Mouse (Mus musculus): ENCODE measurements around the gene C1qtnf12.

The C1qtnf12 gene

GRCm38 (mm10) chr4:155962167-155962971, at the start of gene C1qtnf12:
Gene C1qtnf12, plus strand, starts transcription at chr4:155962318.
- DNase-seq (ENCODE audit: low spot score), result no peak

- no peak for DNase-seq (ENCODE audit: low spot score)
Measured at GRCm38 (mm10) chr4:155932031-155932430, 30.1 kb upstream of the C1qtnf12 start.

GRCm38 (mm10) chr4:155943049-155943452, 19.1 kb upstream of the C1qtnf12 start:
- DNase-seq (ENCODE audit: low spot score), result peak; percentile 18

- peak; percentile 89 for DNase-seq (ENCODE audit: low spot score)
Measured at GRCm38 (mm10) chr4:155943534-155944249, 18.4 kb upstream of the C1qtnf12 start, which contains the start of gene Ube2j2. Gene Ube2j2, plus strand, starts transcription at chr4:155943831.

GRCm38 (mm10) chr4:155944271-155944670, 17.8 kb upstream of the C1qtnf12 start:
- DNase-seq (ENCODE audit: low spot score), result no peak

GRCm38 (mm10) chr4:155947094-155947493, 15.0 kb upstream of the C1qtnf12 start:
- no peak for DNase-seq (ENCODE audit: low spot score)

GRCm38 (mm10) chr4:155955491-155955890, 6.6 kb upstream of the C1qtnf12 start:
- DNase-seq (ENCODE audit: low spot score), result no peak

GRCm38 (mm10) chr4:155959275-155959674, 2.8 kb upstream of the C1qtnf12 start:
- peak; percentile 67 for DNase-seq (ENCODE audit: low spot score)

- DNase-seq (ENCODE audit: low spot score), result no peak
Measured at GRCm38 (mm10) chr4:155963106-155963505, 988 bp downstream of the C1qtnf12 start.

GRCm38 (mm10) chr4:155964396-155964795, 2.3 kb downstream of the C1qtnf12 start:
- DNase-seq (ENCODE audit: low spot score), result no peak

- no peak for DNase-seq (ENCODE audit: low spot score)
Measured at GRCm38 (mm10) chr4:155969043-155969653, 7.0 kb downstream of the C1qtnf12 start.

- DNase-seq (ENCODE audit: low spot score), result no peak
Measured at GRCm38 (mm10) chr4:155970286-155970685, 8.2 kb downstream of the C1qtnf12 start.

- DNase-seq (ENCODE audit: low spot score), result no peak
Measured at GRCm38 (mm10) chr4:155972651-155973050, 10.5 kb downstream of the C1qtnf12 start.

- no peak for DNase-seq (ENCODE audit: low spot score)
Measured at GRCm38 (mm10) chr4:155973239-155973638, 11.1 kb downstream of the C1qtnf12 start.

GRCm38 (mm10) chr4:155981436-155982082, 19.4 kb downstream of the C1qtnf12 start:
- DNase-seq (ENCODE audit: low spot score), result no peak

GRCm38 (mm10) chr4:155983788-155984187, 21.7 kb downstream of the C1qtnf12 start:
- no peak for DNase-seq (ENCODE audit: low spot score)

- no peak for DNase-seq (ENCODE audit: low spot score)
Measured at GRCm38 (mm10) chr4:155991211-155991907, 29.2 kb downstream of the C1qtnf12 start.

- DNase-seq (ENCODE audit: low spot score), result peak; percentile 5
Measured at GRCm38 (mm10) chr4:155991908-155992230, 29.8 kb downstream of the C1qtnf12 start.

- DNase-seq (ENCODE audit: low spot score), result peak; percentile 67
Measured at GRCm38 (mm10) chr4:155992241-155992905, 30.3 kb downstream of the C1qtnf12 start, which contains the start of the genes B3galt6 and Sdf4. Gene B3galt6, minus strand, starts transcription at chr4:155992649. Gene Sdf4, plus strand, starts transcription at chr4:155992872.

- peak; percentile 98 for DNase-seq (ENCODE audit: low spot score)
Measured at GRCm38 (mm10) chr4:155992906-155993547, 30.9 kb downstream of the C1qtnf12 start.
